Mouse (Mus musculus) heart, postnatal 0 days (tissue): ENCODE results near the gene Fam227b.

Source experiments
- CTCF ChIP-seq: IDR thresholded peaks from 2 replicates; pipeline ENCODE4 v1.5.1; 2016; ENCODE audit warnings: antibody characterized with exemption, control low read depth, low read depth
- EP300 ChIP-seq: IDR thresholded peaks from 2 replicates; pipeline ENCODE4 v1.6.1; 2016; ENCODE audit warnings: antibody characterized with exemption, low read depth

GRCm38 (mm10) chr2:126053657-126054056 lies 98.1 kb downstream of the Fam227b start:
- TF ChIP-seq EP300 (no peak), CTCF (no peak)
